Mouse (Mus musculus): Measurements from ENCODE around the gene Utp15. TPM values are rescaled to one million over a fixed set of nuclear protein-coding genes. Genes with fewer than 3 reads are reported as not detected.
A peak's percentile ranks its signal among the peaks of the same experiment; 100 is the strongest.

Gene Utp15
- polyA plus RNA-seq (2015; fragmentation: Nextera tagmentation; extraction: Ambion mirVana), result 9.5 and 9.6 TPM in 2 replicates

- Histone ChIP-seq H3K36me3 (ENCODE audit: control insufficient read depth, insufficient read depth, low read length) (peaks cover 6% of the 10 kb centered on the region), H3K9ac (ENCODE audit: low read length) (peak within 1 kb of the TSS; percentile 89), H3K9me3 (ENCODE audit: control insufficient read depth, low read length) (no peaks in the 10 kb centered on the region), H3K4me2 (replicated peaks; ENCODE audit: low read depth) (peak within 1 kb of the TSS; percentile 93), H3K27me3 (ENCODE audit: control insufficient read depth, insufficient read depth, low read length) (no peaks in the 10 kb centered on the region), H3K4me1 (replicated peaks; ENCODE audit: control insufficient read depth, insufficient read depth) (no peaks in the 10 kb centered on the region; the same call in 1 of the 2 replicates), H3K27ac (replicated peaks) (peak within 1 kb of the TSS; percentile 92), H3K4me3 (ENCODE audit: low read depth, low read length) (peak within 1 kb of the TSS; percentile 86)
- TF ChIP-seq CTCF (IDR thresholded peaks at IDR 0.05; ENCODE audit: low read depth), result 0 out of 2 replicates have a peak, but pooled peaks have one; percentile 4
- TF ChIP-seq EP300 (optimal IDR thresholded peaks at IDR 0.05), result no peak
- peak; percentile 99 for ATAC-seq (ENCODE audit: low FRiP score, low TSS enrichment)
- under 1% methylated on average over 70 of the region's 71 CpGs for WGBS
- DNase-seq (ENCODE audit: low spot score), result peak; percentile 99
Observed at GRCm38 (mm10) chr13:98262636-98263457, at the start of gene Utp15, which contains the start of gene Ankra2. TSS of gene Utp15 (minus strand) at chr13:98263041. TSS of gene Ankra2 (plus strand) at chr13:98263074.

GRCm38 (mm10) chr13:98311597-98311996 lies 48.8 kb upstream of the Utp15 start:
- no peak overlapping the region for H3K4me3 ChIP-seq (ENCODE audit: low read depth, low read length)
- no peaks in the 10 kb centered on the region; the same call in 1 of the 2 replicates for H3K4me1 ChIP-seq (replicated peaks; ENCODE audit: control insufficient read depth, insufficient read depth)
- H3K9ac ChIP-seq (ENCODE audit: low read length), result no peak overlapping the region
- ATAC-seq (ENCODE audit: low FRiP score, low TSS enrichment) (no peak), DNase-seq (ENCODE audit: low spot score) (no peak)
- H3K27ac ChIP-seq (replicated peaks), result no peak overlapping the region
- H3K36me3 ChIP-seq (ENCODE audit: control insufficient read depth, insufficient read depth, low read length), result peaks cover 9% of the 10 kb centered on the region
- no peak for TF ChIP-seq EP300 (optimal IDR thresholded peaks at IDR 0.05)
- no peak for TF ChIP-seq CTCF (IDR thresholded peaks at IDR 0.05; ENCODE audit: low read depth)
- no peaks in the 10 kb centered on the region for H3K27me3 ChIP-seq (ENCODE audit: control insufficient read depth, insufficient read depth, low read length)
- 87% methylated on average over 5 of the region's 5 CpGs for WGBS
- no peak overlapping the region for H3K4me2 ChIP-seq (replicated peaks; ENCODE audit: low read depth)
- no peaks in the 10 kb centered on the region for H3K9me3 ChIP-seq (ENCODE audit: control insufficient read depth, low read length)

GRCm38 (mm10) chr13:98308724-98309123 lies 45.9 kb upstream of the Utp15 start:
- H3K9me3 ChIP-seq (ENCODE audit: control insufficient read depth, low read length), result no peaks in the 10 kb centered on the region
- peaks cover 9% of the 10 kb centered on the region for H3K36me3 ChIP-seq (ENCODE audit: control insufficient read depth, insufficient read depth, low read length)
- DNase-seq (ENCODE audit: low spot score) (no peak), ATAC-seq (ENCODE audit: low FRiP score, low TSS enrichment) (no peak)
- no peaks in the 10 kb centered on the region for H3K27me3 ChIP-seq (ENCODE audit: control insufficient read depth, insufficient read depth, low read length)
- H3K27ac ChIP-seq (replicated peaks), result no peak overlapping the region
- no peaks in the 10 kb centered on the region for H3K4me1 ChIP-seq (replicated peaks; ENCODE audit: control insufficient read depth, insufficient read depth)
- 63% methylated on average over 4 of the region's 4 CpGs for WGBS
- no peak overlapping the region for H3K9ac ChIP-seq (ENCODE audit: low read length)
- H3K4me2 ChIP-seq (replicated peaks; ENCODE audit: low read depth), result no peak overlapping the region
- TF ChIP-seq EP300 (optimal IDR thresholded peaks at IDR 0.05), result no peak
- TF ChIP-seq CTCF (IDR thresholded peaks at IDR 0.05; ENCODE audit: low read depth), result no peak
- H3K4me3 ChIP-seq (ENCODE audit: low read depth, low read length), result no peak overlapping the region

GRCm38 (mm10) chr13:98308004-98308403 lies 45.2 kb upstream of the Utp15 start:
- ATAC-seq (ENCODE audit: low FRiP score, low TSS enrichment), result no peak
- Histone ChIP-seq H3K9ac (ENCODE audit: low read length) (no peak overlapping the region), H3K36me3 (ENCODE audit: control insufficient read depth, insufficient read depth, low read length) (peaks cover 9% of the 10 kb centered on the region), H3K9me3 (ENCODE audit: control insufficient read depth, low read length) (no peaks in the 10 kb centered on the region), H3K27me3 (ENCODE audit: control insufficient read depth, insufficient read depth, low read length) (no peaks in the 10 kb centered on the region), H3K4me3 (ENCODE audit: low read depth, low read length) (no peak overlapping the region), H3K4me1 (replicated peaks; ENCODE audit: control insufficient read depth, insufficient read depth) (no peaks in the 10 kb centered on the region), H3K4me2 (replicated peaks; ENCODE audit: low read depth) (no peak overlapping the region), H3K27ac (replicated peaks) (no peak overlapping the region)
- no peak for TF ChIP-seq EP300 (optimal IDR thresholded peaks at IDR 0.05)
- TF ChIP-seq CTCF (IDR thresholded peaks at IDR 0.05; ENCODE audit: low read depth), result no peak
- no peak for DNase-seq (ENCODE audit: low spot score)
- WGBS, result 63% methylated on average over 5 of the region's 5 CpGs

- no peaks in the 10 kb centered on the region for H3K27me3 ChIP-seq (ENCODE audit: control insufficient read depth, insufficient read depth, low read length)
- H3K4me2 ChIP-seq (replicated peaks; ENCODE audit: low read depth), result peak overlapping the region; percentile 35
- no peak overlapping the region for H3K9ac ChIP-seq (ENCODE audit: low read length)
- H3K4me1 ChIP-seq (replicated peaks; ENCODE audit: control insufficient read depth, insufficient read depth), result no peaks in the 10 kb centered on the region
- WGBS, result 23% methylated on average over 14 of the region's 14 CpGs
- TF ChIP-seq EP300 (optimal IDR thresholded peaks at IDR 0.05) (no peak), CTCF (IDR thresholded peaks at IDR 0.05; ENCODE audit: low read depth) (no peak)
- no peak overlapping the region for H3K4me3 ChIP-seq (ENCODE audit: low read depth, low read length)
- H3K27ac ChIP-seq (replicated peaks), result 0 out of 2 replicates have a peak overlapping the region, but pooled peaks have one; percentile 13
- DNase-seq (ENCODE audit: low spot score) (no peak), ATAC-seq (ENCODE audit: low FRiP score, low TSS enrichment) (no peak)
- peaks cover 8% of the 10 kb centered on the region for H3K36me3 ChIP-seq (ENCODE audit: control insufficient read depth, insufficient read depth, low read length)
- H3K9me3 ChIP-seq (ENCODE audit: control insufficient read depth, low read length), result no peaks in the 10 kb centered on the region
Observed at GRCm38 (mm10) chr13:98306852-98307475, 44.1 kb upstream of the Utp15 start.
